Mouse (Mus musculus): ENCODE data around the gene Dysf.

DNA sequence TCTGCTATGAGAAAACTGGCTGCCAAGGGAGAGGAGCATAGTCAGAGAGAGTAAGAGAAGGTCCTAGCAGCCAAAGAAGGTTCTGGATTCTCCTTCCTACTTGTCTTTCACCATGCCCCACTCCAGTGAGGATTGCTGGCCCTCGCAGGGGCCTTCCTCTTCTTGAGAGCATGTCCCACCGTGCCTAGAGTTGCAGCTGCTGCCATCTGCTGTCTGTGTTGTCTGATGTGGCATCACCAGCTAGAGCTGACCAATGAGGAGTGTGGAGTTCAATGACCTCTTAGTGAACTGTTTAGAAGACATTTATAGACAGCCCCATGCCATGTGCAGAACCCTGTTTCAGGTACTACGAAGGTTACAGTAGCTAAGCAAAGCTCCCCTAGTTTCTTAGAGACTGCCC lies 9.0 kb downstream of the Dysf start:
- TF ChIP-seq CTCF (IDR thresholded peaks at IDR 0.05; ENCODE audit: low read depth), result peak; percentile 19; the same call in 1 of the 2 replicates
- no peak for TF ChIP-seq EP300 (IDR thresholded peaks at IDR 0.05; ENCODE audit: low read depth)

Data from liver, embryonic 14.5 days (tissue).